Mouse (Mus musculus): Measurements from ENCODE around the gene Dpf3.

DNA sequence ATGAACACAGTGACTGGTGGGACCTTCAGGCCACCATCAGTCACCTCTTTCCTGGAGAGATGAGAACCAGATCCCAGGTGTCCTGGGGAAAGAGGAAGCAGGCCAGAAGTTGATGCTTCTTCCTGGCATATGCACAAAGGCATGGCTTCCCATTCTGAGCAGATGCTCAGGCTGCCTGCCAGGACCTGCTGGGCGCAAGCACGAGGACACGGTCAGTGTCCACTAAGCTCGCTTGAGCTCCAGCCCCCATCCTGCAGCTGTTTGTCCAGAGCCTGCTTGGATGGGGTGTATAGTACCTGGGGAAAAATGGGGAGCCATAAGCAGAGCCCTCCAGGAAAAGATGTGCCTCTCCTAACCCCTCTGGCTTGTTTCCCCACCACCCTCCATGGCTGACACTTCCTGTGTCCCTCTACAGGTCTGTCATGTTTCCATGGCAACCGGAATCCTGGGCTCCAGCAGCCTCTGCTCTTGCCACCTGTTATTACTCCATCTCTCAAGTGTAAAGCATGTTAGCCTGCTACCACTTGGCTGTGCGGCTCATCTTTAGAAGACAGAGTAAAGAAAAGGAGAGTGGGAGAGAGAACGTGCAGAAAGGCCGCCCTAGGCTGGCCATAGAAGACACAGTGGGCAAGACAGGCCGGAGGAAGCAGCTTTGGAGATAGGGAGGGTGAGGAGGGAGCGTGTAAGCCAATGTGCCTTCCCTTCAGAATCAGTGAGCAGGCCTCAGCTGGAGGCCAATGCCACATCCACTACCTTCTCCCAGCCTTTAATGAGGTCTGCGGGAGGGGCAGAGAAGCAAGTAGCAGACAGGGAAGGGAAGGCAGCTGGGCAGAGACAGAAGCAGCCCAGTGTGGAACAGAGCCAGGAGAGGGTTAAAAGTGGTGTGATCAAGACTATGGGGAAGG is 209.7 kb downstream of the Dpf3 start:
- TF ChIP-seq GATA1 (IDR thresholded peaks at IDR 0.05; ENCODE audit: borderline replicate concordance, low read length) = no peak
- no peak for TF ChIP-seq FLI1 (IDR thresholded peaks at IDR 0.05; ENCODE audit: low read length)
